Mouse (Mus musculus) forebrain, embryonic 10.5 days (tissue): ENCODE measurements around the gene Zcrb1. TPM values are rescaled to one million over a fixed set of nuclear protein-coding genes. Genes with fewer than 3 reads are reported as not detected.
"Not testable (repeated sequence)": the region's sequence is repeated elsewhere in the genome, so short reads cannot be mapped to it uniquely, and the experiment has no call there.

Experiments used
- DNase-seq: peaks from one replicate; pipeline ENCODE4 v3.0.0-alpha.2; 2017; ENCODE audit warnings: low spot score; ENCODE audit errors: extremely low spot score
- H3K27ac ChIP-seq: fragments of 300-500 bp; sonication (generic); 2 replicates; pipeline ENCODE4 v1.5.1; 2016; ENCODE audit warnings: mild to moderate bottlenecking
- H3K27me3 ChIP-seq: fragments of 300-500 bp; sonication (generic); 2 replicates; pipeline ENCODE4 v1.6.1; 2016; ENCODE audit warnings: mild to moderate bottlenecking; ENCODE audit not compliant: poor library complexity, severe bottlenecking
- H3K36me3 ChIP-seq: fragments of 300-500 bp; sonication (generic); replicated peaks from 2 replicates; pipeline ENCODE4 v1.6.1; 2016; ENCODE audit warnings: mild to moderate bottlenecking, moderate library complexity
- H3K4me1 ChIP-seq: fragments of 300-500 bp; sonication (generic); 2 replicates; pipeline ENCODE4 v1.6.1; 2016
- H3K4me3 ChIP-seq: fragments of 300-500 bp; sonication (generic); 2 replicates; pipeline ENCODE4 v1.5.1; 2016; ENCODE audit warnings: mild to moderate bottlenecking, moderate library complexity
- H3K9me3 ChIP-seq: fragments of 300-500 bp; sonication (generic); 2 replicates; pipeline ENCODE4 v1.6.1; 2016; ENCODE audit warnings: mild to moderate bottlenecking, moderate library complexity
- WGBS: fragments of 180-500 bp; shearing (Covaris S2); methylation state at CpG from one replicate; pipeline ENCODE4 v1.1.7; 2016; 5-methylcytosine and 5-hydroxymethylcytosine counted together
- polyA plus RNA-seq: library from polyadenylated mRNA; unstranded; fragments of >200 nt; fragmentation: Nextera tagmentation; extraction: Ambion mirVana; gene quantifications from 2 replicates; pipeline ENCODE4 v1.2.1, GENCODE M21; 2016

Gene Zcrb1
- polyA plus RNA-seq, 1 experiment from 2014 or later = 146 TPM

- Histone ChIP-seq H3K36me3 (peaks cover 60% of the 10 kb centered on the region), H3K27ac (no peak overlapping the region), H3K4me3 (no peak overlapping the region), H3K4me1 (peaks cover 9% of the 10 kb centered on the region), H3K27me3 (no peaks in the 10 kb centered on the region), H3K9me3 (no peaks in the 10 kb centered on the region)
- DNase-seq = no peak
Measured at GRCm38 (mm10) chr15:93404849-93405248, 6.7 kb upstream of the Zcrb1 start.

GRCm38 (mm10) chr15:93402730-93403129 is 4.6 kb upstream of the Zcrb1 start:
- H3K4me3 ChIP-seq = no peak overlapping the region
- H3K27ac ChIP-seq = no peak overlapping the region
- H3K4me1 ChIP-seq = peaks cover 21% of the 10 kb centered on the region
- H3K9me3 ChIP-seq = no peaks in the 10 kb centered on the region
- H3K27me3 ChIP-seq = no peaks in the 10 kb centered on the region
- peaks cover 39% of the 10 kb centered on the region for H3K36me3 ChIP-seq
- no peak for DNase-seq
- WGBS = 90% methylated on average over 2 of the region's 2 CpGs

GRCm38 (mm10) chr15:93401446-93401845 is 3.3 kb upstream of the Zcrb1 start:
- H3K36me3 ChIP-seq = peaks cover 33% of the 10 kb centered on the region
- peaks cover 31% of the 10 kb centered on the region for H3K4me1 ChIP-seq
- no peaks in the 10 kb centered on the region for H3K9me3 ChIP-seq
- WGBS = 84% methylated on average over 4 of the region's 4 CpGs
- no peaks in the 10 kb centered on the region for H3K27me3 ChIP-seq
- no peak overlapping the region for H3K4me3 ChIP-seq
- DNase-seq = no peak
- H3K27ac ChIP-seq = no peak overlapping the region

- Histone ChIP-seq H3K27ac (peak overlapping the region; percentile 92), H3K27me3 (no peaks in the 10 kb centered on the region), H3K36me3 (peaks cover 43% of the 10 kb centered on the region), H3K4me1 (peaks cover 35% of the 10 kb centered on the region), H3K4me3 (peak overlapping the region; percentile 92), H3K9me3 (no peaks in the 10 kb centered on the region)
- no peak for DNase-seq
- WGBS = 1% methylated on average over 36 of the region's 36 CpGs
Measured at GRCm38 (mm10) chr15:93398699-93399540, 786 bp upstream of the Zcrb1 start.

GRCm38 (mm10) chr15:93397269-93397668 is 865 bp downstream of the Zcrb1 start:
- Histone ChIP-seq H3K27me3 (no peaks in the 10 kb centered on the region), H3K9me3 (no peaks in the 10 kb centered on the region), H3K4me3 (peak overlapping the region; percentile 92), H3K36me3 (peaks cover 52% of the 10 kb centered on the region), H3K4me1 (peaks cover 35% of the 10 kb centered on the region), H3K27ac (peak overlapping the region; percentile 92)
- no peak for DNase-seq
- WGBS = under 1% methylated on average over 11 of the region's 11 CpGs

- DNase-seq = no peak
- WGBS = 74% methylated on average over 5 of the region's 5 CpGs
- Histone ChIP-seq H3K36me3 (peaks cover 27% of the 10 kb centered on the region), H3K9me3 (no peaks in the 10 kb centered on the region), H3K27me3 (no peaks in the 10 kb centered on the region), H3K27ac (no peak overlapping the region), H3K4me3 (no peak overlapping the region), H3K4me1 (no peaks in the 10 kb centered on the region)
Measured at GRCm38 (mm10) chr15:93381337-93381736, 16.8 kb downstream of the Zcrb1 start.

- Histone ChIP-seq H3K9me3 (no peaks in the 10 kb centered on the region), H3K27me3 (no peaks in the 10 kb centered on the region), H3K36me3 (peaks cover 5% of the 10 kb centered on the region), H3K4me3 (no peak overlapping the region), H3K4me1 (no peaks in the 10 kb centered on the region), H3K27ac (no peak overlapping the region)
- no peak for DNase-seq
- WGBS = 78% methylated on average over 3 of the region's 3 CpGs
Measured at GRCm38 (mm10) chr15:93379177-93379576, 19.0 kb downstream of the Zcrb1 start.

GRCm38 (mm10) chr15:93375696-93376095 is 22.4 kb downstream of the Zcrb1 start:
- no peak overlapping the region for H3K27ac ChIP-seq
- H3K9me3 ChIP-seq = no peaks in the 10 kb centered on the region
- H3K4me1 ChIP-seq = no peaks in the 10 kb centered on the region
- H3K36me3 ChIP-seq = no peaks in the 10 kb centered on the region
- no peaks in the 10 kb centered on the region for H3K27me3 ChIP-seq
- WGBS = 90% methylated on average over 5 of the region's 5 CpGs
- no peak overlapping the region for H3K4me3 ChIP-seq
- DNase-seq = no peak

GRCm38 (mm10) chr15:93372525-93373119 is 25.5 kb downstream of the Zcrb1 start:
- not testable (repeated sequence) for H3K27ac ChIP-seq

GRCm38 (mm10) chr15:93371838-93372237 is 26.3 kb downstream of the Zcrb1 start:
- H3K4me1 ChIP-seq = no peaks in the 10 kb centered on the region
- no peaks in the 10 kb centered on the region for H3K9me3 ChIP-seq
- H3K36me3 ChIP-seq = no peaks in the 10 kb centered on the region
- no peak overlapping the region for H3K4me3 ChIP-seq
- 85% methylated on average over 2 of the region's 2 CpGs for WGBS
- no peak for DNase-seq
- H3K27ac ChIP-seq = no peak overlapping the region
- H3K27me3 ChIP-seq = no peaks in the 10 kb centered on the region

More at GRCm38 (mm10) chr15:93372525-93373119, 25.5 kb downstream of the Zcrb1 start:
- not testable (repeated sequence) for H3K27me3 ChIP-seq, H3K9me3 ChIP-seq, H3K4me1 ChIP-seq, DNase-seq, H3K4me3 ChIP-seq, H3K36me3 ChIP-seq

- Histone ChIP-seq H3K9me3 (no peaks in the 10 kb centered on the region), H3K27me3 (no peaks in the 10 kb centered on the region), H3K4me1 (no peaks in the 10 kb centered on the region), H3K4me3 (no peak overlapping the region), H3K36me3 (no peaks in the 10 kb centered on the region), H3K27ac (no peak overlapping the region)
- WGBS = 86% methylated on average over 9 of the region's 9 CpGs
- DNase-seq = no peak
Measured at GRCm38 (mm10) chr15:93368558-93368957, 29.6 kb downstream of the Zcrb1 start.

- Histone ChIP-seq H3K36me3 (no peaks in the 10 kb centered on the region), H3K27me3 (no peaks in the 10 kb centered on the region), H3K27ac (no peak overlapping the region), H3K9me3 (no peaks in the 10 kb centered on the region), H3K4me1 (no peaks in the 10 kb centered on the region), H3K4me3 (no peak overlapping the region)
- 91% methylated on average over 6 of the region's 6 CpGs for WGBS
- DNase-seq = no peak
Measured at GRCm38 (mm10) chr15:93365561-93365960, 32.6 kb downstream of the Zcrb1 start.

GRCm38 (mm10) chr15:93358346-93359095 is 39.6 kb downstream of the Zcrb1 start:
- no peaks in the 10 kb centered on the region for H3K27me3 ChIP-seq
- H3K4me1 ChIP-seq = no peaks in the 10 kb centered on the region
- H3K4me3 ChIP-seq = no peak overlapping the region
- WGBS = 94% methylated on average over 18 of the region's 19 CpGs
- no peak for DNase-seq
- H3K9me3 ChIP-seq = no peaks in the 10 kb centered on the region
- no peak overlapping the region for H3K27ac ChIP-seq
- no peaks in the 10 kb centered on the region for H3K36me3 ChIP-seq
